Mouse (Mus musculus): ENCODE data around the gene Gm20388. TPM values are rescaled to one million over a fixed set of nuclear protein-coding genes. Genes with fewer than 3 reads are reported as not detected.

The Gm20388 gene
- total RNA-seq, 2 experiments from 2014 or later = 4.4 to 7.8 TPM

- peak; percentile 69 to 74 for DNase-seq (ENCODE audit: low spot score in 2 of 2)
Observed at GRCm38 (mm10) chr8:124346852-124347523, 4436.3 kb downstream of the Gm20388 start.

- no peak for DNase-seq (ENCODE audit: low spot score in 2 of 2)
Observed at GRCm38 (mm10) chr8:124348087-124348486, 4437.4 kb downstream of the Gm20388 start.

DNA sequence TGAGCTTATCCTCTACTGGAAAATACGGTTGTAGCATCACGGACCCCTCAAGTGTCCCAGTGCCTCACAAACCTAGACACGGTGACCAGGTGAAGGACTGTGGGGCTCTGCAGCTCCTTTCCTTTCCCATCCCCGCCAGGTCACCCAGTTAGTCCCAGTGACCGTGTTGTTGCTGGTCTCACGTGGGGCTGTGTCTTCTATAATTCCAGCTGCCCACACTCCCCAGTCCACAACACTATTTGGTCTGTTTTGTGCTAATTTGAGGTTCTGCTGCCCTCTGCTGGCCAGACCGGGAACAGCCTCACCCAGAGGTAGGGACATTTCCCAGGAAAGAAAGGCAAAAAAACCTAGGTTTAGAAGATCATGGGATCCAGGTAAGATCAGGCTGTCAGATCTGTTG is 4439.0 kb downstream of the Gm20388 start:
- DNase-seq (ENCODE audit: low spot score in 2 of 2) = peak; percentile 85 to 90

DNA sequence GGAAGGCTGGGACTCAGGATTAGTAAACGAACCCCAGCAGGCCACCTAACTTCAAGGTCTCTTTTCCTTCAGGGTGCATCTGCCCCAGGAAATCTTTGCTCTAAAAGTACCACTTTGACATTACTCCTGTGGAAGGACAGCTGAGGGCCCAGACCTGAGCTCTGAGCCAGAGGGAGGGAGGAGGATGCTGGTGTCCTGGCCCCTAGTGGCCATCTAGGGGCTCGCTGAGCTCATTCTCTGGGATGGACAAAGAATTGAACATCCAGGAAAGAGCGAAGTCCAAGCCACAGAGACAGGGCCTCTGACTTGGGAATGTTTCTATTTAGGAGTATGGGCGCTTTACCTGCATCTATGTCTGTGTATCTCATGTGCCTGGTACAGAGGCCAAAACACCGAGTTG is 4441.0 kb downstream of the Gm20388 start:
- no peak for DNase-seq (ENCODE audit: low spot score in 2 of 2)

- no peak for DNase-seq (ENCODE audit: low spot score in 2 of 2)
Observed at GRCm38 (mm10) chr8:124360911-124361310, 4450.3 kb downstream of the Gm20388 start.

- DNase-seq (ENCODE audit: low spot score in 2 of 2) = no peak
Observed at GRCm38 (mm10) chr8:124361773-124362427, 4451.3 kb downstream of the Gm20388 start.

GRCm38 (mm10) chr8:124362589-124362988 is 4451.9 kb downstream of the Gm20388 start:
- no peak for DNase-seq (ENCODE audit: low spot score in 2 of 2)

GRCm38 (mm10) chr8:124363337-124363736 is 4452.7 kb downstream of the Gm20388 start:
- DNase-seq (ENCODE audit: low spot score in 2 of 2) = no peak

DNA sequence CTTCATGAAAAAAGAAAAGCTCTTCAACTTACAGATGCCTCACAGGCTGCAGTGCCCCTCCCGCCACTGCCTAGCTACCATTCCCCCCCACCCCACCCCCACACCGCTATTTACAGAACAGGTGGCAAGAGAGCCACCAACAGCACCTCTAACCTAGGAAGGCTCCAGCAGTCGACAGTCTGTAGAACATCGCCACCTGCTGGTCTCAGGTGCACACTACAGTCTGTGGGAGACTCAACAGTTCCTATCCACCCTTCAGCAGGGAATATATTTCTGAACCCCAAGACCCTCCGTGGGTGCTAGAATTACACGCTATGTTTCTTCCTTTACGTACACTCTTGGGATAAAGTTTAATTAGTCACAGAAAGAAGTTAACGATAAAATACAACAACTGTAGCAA is 4457.6 kb downstream of the Gm20388 start:
- peak; percentile 73 to 81 for DNase-seq (ENCODE audit: low spot score in 2 of 2)

DNA sequence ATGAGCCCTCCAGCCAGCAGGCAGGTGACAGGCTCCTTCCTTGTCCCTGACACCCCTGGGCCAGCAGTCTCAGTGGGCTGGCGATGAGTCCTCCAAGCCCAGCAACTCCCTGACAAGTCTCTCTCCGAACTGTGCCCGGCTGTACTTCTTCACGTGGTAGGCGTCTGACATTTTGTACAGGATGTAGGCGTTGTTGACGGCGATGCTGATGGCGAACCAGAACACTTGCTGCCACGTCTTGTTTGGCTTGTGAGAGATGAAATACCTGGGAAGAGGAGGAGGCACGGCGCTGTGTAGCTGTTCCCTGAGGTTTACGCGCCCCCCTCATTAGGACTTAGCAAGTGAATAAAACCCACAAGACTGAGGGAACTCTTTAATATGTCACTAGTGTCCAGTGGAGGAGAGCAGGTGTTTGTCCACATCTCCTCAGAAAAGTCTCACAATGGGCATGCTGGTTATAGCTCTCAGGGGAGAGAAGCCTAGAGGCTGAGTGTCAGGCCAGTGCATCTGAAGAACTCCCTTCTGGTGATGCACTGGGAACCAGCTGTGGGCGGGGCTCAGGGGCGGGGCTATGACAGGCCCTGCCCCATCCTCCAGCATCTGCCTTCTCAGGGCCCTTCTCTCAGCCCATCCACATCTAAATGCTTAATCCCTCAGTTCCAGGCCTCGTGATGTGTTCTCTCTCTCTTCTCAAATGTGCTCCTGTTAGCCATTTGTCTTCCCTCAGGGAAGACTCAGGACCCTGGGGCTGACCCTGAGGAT is 4460.0 kb downstream of the Gm20388 start:
- no peak for DNase-seq (ENCODE audit: low spot score in 2 of 2)

GRCm38 (mm10) chr8:124371410-124372123 is 4460.9 kb downstream of the Gm20388 start:
- DNase-seq (ENCODE audit: low spot score in 2 of 2) = no peak

GRCm38 (mm10) chr8:124373753-124374152 is 4463.1 kb downstream of the Gm20388 start:
- DNase-seq (ENCODE audit: low spot score in 2 of 2) = no peak

GRCm38 (mm10) chr8:124375168-124375567 is 4464.5 kb downstream of the Gm20388 start:
- DNase-seq (ENCODE audit: low spot score in 2 of 2) = no peak

- DNase-seq (ENCODE audit: low spot score in 2 of 2) = no peak
Observed at GRCm38 (mm10) chr8:124375727-124376126, 4465.1 kb downstream of the Gm20388 start.

DNA sequence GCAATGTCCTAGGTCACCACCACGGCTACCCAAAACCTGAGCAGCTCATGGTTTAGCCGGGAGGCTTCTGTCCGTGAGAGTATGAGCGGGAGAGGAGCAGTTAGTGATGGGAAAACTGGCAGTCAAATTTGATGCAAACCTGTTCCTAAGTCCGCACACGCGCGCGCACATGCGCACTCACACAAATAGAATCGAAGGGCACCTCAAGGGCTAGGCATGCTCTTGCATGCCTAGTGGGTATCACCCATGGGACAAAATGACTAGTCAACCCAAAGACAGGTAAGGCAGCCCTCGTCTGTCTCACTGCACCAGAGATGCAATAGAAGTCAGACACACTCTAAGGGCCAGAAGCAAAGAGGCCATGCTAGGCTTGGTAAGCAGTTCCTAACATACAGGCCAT is 4465.8 kb downstream of the Gm20388 start:
- no peak for DNase-seq (ENCODE audit: low spot score in 2 of 2)

- no peak for DNase-seq (ENCODE audit: low spot score in 2 of 2)
Observed at GRCm38 (mm10) chr8:124379289-124379688, 4468.6 kb downstream of the Gm20388 start.

- no peak for DNase-seq (ENCODE audit: low spot score in 2 of 2)
Observed at GRCm38 (mm10) chr8:124382235-124382634, 4471.6 kb downstream of the Gm20388 start.

- DNase-seq (ENCODE audit: low spot score in 2 of 2) = no peak
Observed at GRCm38 (mm10) chr8:124384336-124384735, 4473.7 kb downstream of the Gm20388 start.

GRCm38 (mm10) chr8:124386225-124386899 is 4475.7 kb downstream of the Gm20388 start:
- DNase-seq (ENCODE audit: low spot score in 2 of 2) = peak; percentile 74 to 77

- DNase-seq (ENCODE audit: low spot score in 2 of 2) = peak; percentile 85 to 89
Observed at GRCm38 (mm10) chr8:124389495-124389894, 4478.9 kb downstream of the Gm20388 start.

DNA sequence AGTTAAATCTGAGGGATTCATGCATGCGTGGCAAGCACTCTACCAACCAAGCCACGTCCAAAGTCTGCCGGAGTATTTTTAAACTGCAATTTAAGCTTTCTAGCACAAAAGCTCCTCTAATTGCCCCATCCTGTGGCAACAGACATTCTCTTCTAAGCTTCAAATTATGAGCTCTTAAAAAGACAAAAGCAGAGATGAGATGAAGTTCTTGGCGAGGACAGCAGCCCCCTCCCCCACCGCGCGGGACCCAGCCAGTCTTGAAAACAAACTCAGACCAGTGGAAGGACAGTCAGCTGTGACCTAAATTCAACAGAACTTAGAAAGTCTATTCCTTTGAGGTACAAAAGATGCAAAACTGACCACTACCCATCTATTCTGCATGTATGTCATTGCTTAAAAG is 4480.6 kb downstream of the Gm20388 start:
- no peak for DNase-seq (ENCODE audit: low spot score in 2 of 2)
